Mouse (Mus musculus) forebrain, embryonic 13.5 days (tissue): ENCODE measurements at regions not wholly inside any gene's neighbourhood (a gene's known extent, or its start where the extent isn't known, plus 50 kb on each side); places are given as distances from the start of the nearest gene placed in this dataset.

Experiments used
- ATAC-seq: fragments of 200-750 bp; cut with Nextera tagmentation; 2 replicates; pipeline ENCODE4 v1.8.0; 2017
- H3K27ac ChIP-seq: fragments of 300-500 bp; sonication (generic); 2 replicates; pipeline ENCODE4 v1.5.1; 2015; ENCODE audit warnings: inconsistent platforms, mild to moderate bottlenecking, moderate library complexity
- H3K27me3 ChIP-seq: fragments of 300-500 bp; sonication (generic); 2 replicates; pipeline ENCODE4 v1.6.1; 2015; ENCODE audit warnings: mild to moderate bottlenecking, inconsistent platforms
- H3K36me3 ChIP-seq: fragments of 300-500 bp; sonication (generic); 2 replicates; pipeline ENCODE4 v1.6.1; 2015; ENCODE audit warnings: mild to moderate bottlenecking, inconsistent platforms; ENCODE audit not compliant: poor library complexity, severe bottlenecking
- H3K4me1 ChIP-seq: fragments of 300-500 bp; sonication (generic); 2 replicates; pipeline ENCODE4 v1.6.1; 2015; ENCODE audit warnings: inconsistent platforms
- H3K4me2 ChIP-seq: fragments of 300-500 bp; sonication (generic); 2 replicates; pipeline ENCODE4 v1.6.1; 2015; ENCODE audit warnings: inconsistent platforms, mild to moderate bottlenecking, moderate library complexity
- H3K4me3 ChIP-seq: fragments of 300-500 bp; sonication (generic); 2 replicates; pipeline ENCODE4 v1.5.1; 2015; ENCODE audit warnings: mild to moderate bottlenecking, inconsistent platforms
- H3K9ac ChIP-seq: fragments of 300-500 bp; sonication (generic); 2 replicates; pipeline ENCODE4 v1.6.1; 2015; ENCODE audit warnings: mild to moderate bottlenecking, inconsistent platforms
- H3K9me3 ChIP-seq: fragments of 300-500 bp; sonication (generic); replicated peaks from 2 replicates; pipeline ENCODE4 v1.6.1; 2016; ENCODE audit warnings: inconsistent platforms
- WGBS: fragments of 180-500 bp; shearing (Covaris S2); methylation state at CpG from one replicate; pipeline ENCODE4 v1.1.7; 2015; 5-methylcytosine and 5-hydroxymethylcytosine counted together

DNA sequence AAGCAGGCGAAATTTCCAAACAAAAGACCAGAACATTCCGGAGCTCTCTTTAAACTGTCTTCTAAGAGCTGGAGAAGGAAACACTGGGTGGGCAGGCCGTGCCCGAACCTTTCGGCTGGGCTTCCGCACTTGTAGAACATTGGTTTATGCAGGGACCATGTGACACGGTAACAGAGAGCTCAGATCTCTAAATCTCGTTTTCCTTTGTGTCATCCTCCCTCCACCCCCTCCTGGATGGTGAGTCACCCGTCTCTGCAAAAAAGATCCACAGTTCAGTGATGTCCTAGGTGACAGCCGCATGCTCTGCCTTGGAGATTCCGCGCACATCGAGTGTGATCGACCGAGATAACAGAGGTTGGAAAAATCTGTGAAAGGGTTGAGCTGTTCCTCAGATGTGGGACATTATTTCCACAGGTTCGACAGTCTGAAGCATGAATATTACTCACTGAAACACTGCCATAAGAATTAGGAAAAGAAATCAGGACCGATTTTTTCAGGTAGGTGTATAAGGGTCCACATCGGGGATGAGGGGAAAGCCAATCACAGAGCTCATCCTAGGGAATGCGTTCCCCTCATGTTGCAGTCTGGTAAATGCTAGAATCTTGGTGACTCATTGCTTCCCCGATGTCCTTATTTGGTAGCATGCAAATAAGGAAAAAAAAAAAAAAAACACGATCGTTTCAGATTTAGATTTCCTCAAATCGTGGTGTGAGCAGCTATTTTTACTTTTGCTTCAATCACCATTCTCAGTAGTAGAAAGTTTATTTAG, 70.0 kb upstream of the Foxo1 start:
- WGBS, result 82% methylated on average over 23 of the region's 23 CpGs
- Histone ChIP-seq H3K4me2 (no peak overlapping the region), H3K9me3 (no peaks in the 10 kb centered on the region), H3K4me3 (no peak overlapping the region), H3K4me1 (peaks cover 12% of the 10 kb centered on the region), H3K9ac (no peak overlapping the region), H3K36me3 (no peaks in the 10 kb centered on the region), H3K27ac (no peak overlapping the region), H3K27me3 (no peaks in the 10 kb centered on the region)
- ATAC-seq, result no peak

GRCm38 (mm10) chr3:52198751-52199738, 69.1 kb upstream of the Foxo1 start:
- peaks cover 12% of the 10 kb centered on the region for H3K4me1 ChIP-seq
- WGBS, result 82% methylated on average over 17 of the region's 17 CpGs
- no peaks in the 10 kb centered on the region for H3K36me3 ChIP-seq
- no peak for ATAC-seq
- H3K27me3 ChIP-seq, result no peaks in the 10 kb centered on the region
- no peak overlapping the region for H3K9ac ChIP-seq
- H3K4me3 ChIP-seq, result no peak overlapping the region
- H3K27ac ChIP-seq, result no peak overlapping the region
- H3K4me2 ChIP-seq, result no peak overlapping the region
- no peaks in the 10 kb centered on the region for H3K9me3 ChIP-seq

GRCm38 (mm10) chr3:52200106-52200505, 68.0 kb upstream of the Foxo1 start:
- Histone ChIP-seq H3K9ac (no peak overlapping the region), H3K4me3 (no peak overlapping the region), H3K4me1 (peaks cover 12% of the 10 kb centered on the region), H3K9me3 (peaks cover 6% of the 10 kb centered on the region; the same call in 1 of the 2 replicates), H3K4me2 (no peak overlapping the region), H3K27ac (no peak overlapping the region), H3K27me3 (no peaks in the 10 kb centered on the region), H3K36me3 (no peaks in the 10 kb centered on the region)
- WGBS, result 80% methylated on average over 4 of the region's 4 CpGs
- no peak for ATAC-seq

DNA sequence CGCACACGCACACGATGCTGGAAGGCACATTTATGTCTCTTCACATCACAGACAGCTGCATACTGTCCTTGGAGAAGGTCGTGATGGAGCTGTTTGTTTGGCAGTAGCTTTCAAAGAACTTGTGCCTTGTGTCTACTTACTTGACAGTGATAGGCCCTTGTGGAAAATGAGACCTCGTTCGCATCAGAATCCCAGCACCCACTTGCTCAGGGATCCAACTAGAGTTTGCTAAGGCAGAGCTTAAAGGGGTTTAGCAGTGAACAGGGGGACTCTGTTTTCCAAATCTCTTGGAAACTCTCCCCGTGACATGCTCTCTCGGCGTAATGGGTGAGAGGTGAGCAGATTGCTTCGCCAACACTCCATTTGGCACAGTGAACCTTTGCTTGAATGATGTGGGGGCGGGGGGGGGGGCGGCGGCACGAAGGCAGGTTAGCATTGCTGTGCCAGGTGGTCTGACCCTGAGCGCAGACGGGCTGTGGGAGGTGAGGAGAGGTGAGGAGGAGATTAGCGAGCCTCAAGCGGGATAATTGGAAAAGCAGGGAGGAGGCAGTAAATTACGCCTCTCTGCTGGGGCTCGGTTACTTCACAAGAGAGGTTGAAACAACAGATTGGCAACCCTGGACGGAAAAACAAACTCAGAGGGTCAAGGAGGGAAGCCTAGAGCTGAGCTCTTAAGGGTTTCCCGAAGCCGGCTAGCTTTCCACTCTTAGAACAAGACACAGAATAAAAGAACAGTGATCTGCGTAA, 57.4 kb upstream of the Foxo1 start:
- Histone ChIP-seq H3K27ac (no peak overlapping the region), H3K4me3 (peak overlapping the region; percentile 17; the same call in 1 of the 2 replicates), H3K9me3 (no peaks in the 10 kb centered on the region), H3K9ac (no peak overlapping the region), H3K4me2 (peak overlapping the region; percentile 50), H3K36me3 (no peaks in the 10 kb centered on the region), H3K27me3 (0 out of 2 replicates have a peak, but pooled peaks cover 5% of the 10 kb centered on the region), H3K4me1 (peaks cover 8% of the 10 kb centered on the region)
- no peak for ATAC-seq
- 16% methylated on average over 24 of the region's 24 CpGs for WGBS

GRCm38 (mm10) chr3:52211303-52211695, 56.8 kb upstream of the Foxo1 start:
- H3K9me3 ChIP-seq, result no peaks in the 10 kb centered on the region
- 29% methylated on average over 5 of the region's 6 CpGs for WGBS
- 0 out of 2 replicates have a peak, but pooled peaks cover 5% of the 10 kb centered on the region for H3K27me3 ChIP-seq
- H3K4me2 ChIP-seq, result peak overlapping the region; percentile 50
- peaks cover 8% of the 10 kb centered on the region for H3K4me1 ChIP-seq
- ATAC-seq, result no peak
- H3K27ac ChIP-seq, result no peak overlapping the region
- no peaks in the 10 kb centered on the region for H3K36me3 ChIP-seq
- H3K9ac ChIP-seq, result no peak overlapping the region
- no peak overlapping the region for H3K4me3 ChIP-seq

- H3K27ac ChIP-seq, result no peak overlapping the region
- H3K4me3 ChIP-seq, result no peak overlapping the region
- peaks cover 11% of the 10 kb centered on the region for H3K4me1 ChIP-seq
- no peaks in the 10 kb centered on the region for H3K36me3 ChIP-seq
- no peak overlapping the region for H3K9ac ChIP-seq
- ATAC-seq, result no peak
- 94% methylated on average over 7 of the region's 7 CpGs for WGBS
- H3K9me3 ChIP-seq, result no peaks in the 10 kb centered on the region
- H3K27me3 ChIP-seq, result 0 out of 2 replicates have a peak, but pooled peaks cover 5% of the 10 kb centered on the region
- H3K4me2 ChIP-seq, result no peak overlapping the region
Observed at GRCm38 (mm10) chr3:52214114-52214513, 54.0 kb upstream of the Foxo1 start.

- no peak overlapping the region for H3K4me3 ChIP-seq
- H3K9ac ChIP-seq, result no peak overlapping the region
- H3K4me1 ChIP-seq, result peaks cover 11% of the 10 kb centered on the region
- 91% methylated on average over 9 of the region's 9 CpGs for WGBS
- no peak overlapping the region for H3K27ac ChIP-seq
- no peak for ATAC-seq
- no peaks in the 10 kb centered on the region for H3K36me3 ChIP-seq
- no peaks in the 10 kb centered on the region for H3K9me3 ChIP-seq
- no peaks in the 10 kb centered on the region for H3K27me3 ChIP-seq
- no peak overlapping the region for H3K4me2 ChIP-seq
Observed at GRCm38 (mm10) chr3:52215083-52215482, 53.1 kb upstream of the Foxo1 start.
